Mouse (Mus musculus) kidney, adult 10 weeks (tissue): ENCODE measurements around the gene Vtn. TPM values are rescaled to one million over a fixed set of nuclear protein-coding genes. Genes with fewer than 3 reads are reported as not detected.

Source experiments
- polyA plus RNA-seq: library from polyadenylated mRNA; stranded (reverse); fragments of 350-450 nt; fragmentation: Illumina TruSeq; extraction: RNeasy Lipid Tissue Mini Kit (QIAGEN cat#74804); gene quantifications from one replicate; pipeline ENCODE4 v1.2.3, GENCODE M21; 2014; ENCODE audit warnings: low read depth, low replicate concordance

Gene Vtn
- not detected for polyA plus RNA-seq

DNA sequence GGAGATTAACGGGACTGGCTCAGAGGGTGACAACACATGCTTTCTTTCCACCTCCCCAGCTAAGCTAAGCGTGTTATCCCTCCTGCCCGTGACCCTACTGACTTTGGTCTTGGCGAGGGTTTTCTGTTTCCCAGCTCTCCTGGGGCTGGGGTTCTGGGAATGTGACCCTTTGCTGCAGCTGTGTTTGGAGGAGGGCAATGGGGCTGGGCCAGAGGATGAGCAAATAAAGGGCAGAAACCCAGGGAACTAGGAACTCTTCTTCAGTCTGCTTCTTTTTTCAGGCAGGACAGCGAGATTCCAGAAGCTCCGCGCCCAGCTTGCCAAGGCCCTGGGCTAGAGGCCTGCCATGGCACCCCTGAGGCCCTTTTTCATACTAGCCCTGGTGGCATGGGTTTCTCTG is at the start of gene Vtn:
Vtn (plus strand) TSS at position 88 of the 400 bp plus-strand sequence.

GRCm38 (mm10) chr11:78465568-78466180 is 33.2 kb upstream of the Vtn start, which contains the start of gene Slc46a1:
Gene Slc46a1 (plus strand): TSS chr11:78465697.

DNA sequence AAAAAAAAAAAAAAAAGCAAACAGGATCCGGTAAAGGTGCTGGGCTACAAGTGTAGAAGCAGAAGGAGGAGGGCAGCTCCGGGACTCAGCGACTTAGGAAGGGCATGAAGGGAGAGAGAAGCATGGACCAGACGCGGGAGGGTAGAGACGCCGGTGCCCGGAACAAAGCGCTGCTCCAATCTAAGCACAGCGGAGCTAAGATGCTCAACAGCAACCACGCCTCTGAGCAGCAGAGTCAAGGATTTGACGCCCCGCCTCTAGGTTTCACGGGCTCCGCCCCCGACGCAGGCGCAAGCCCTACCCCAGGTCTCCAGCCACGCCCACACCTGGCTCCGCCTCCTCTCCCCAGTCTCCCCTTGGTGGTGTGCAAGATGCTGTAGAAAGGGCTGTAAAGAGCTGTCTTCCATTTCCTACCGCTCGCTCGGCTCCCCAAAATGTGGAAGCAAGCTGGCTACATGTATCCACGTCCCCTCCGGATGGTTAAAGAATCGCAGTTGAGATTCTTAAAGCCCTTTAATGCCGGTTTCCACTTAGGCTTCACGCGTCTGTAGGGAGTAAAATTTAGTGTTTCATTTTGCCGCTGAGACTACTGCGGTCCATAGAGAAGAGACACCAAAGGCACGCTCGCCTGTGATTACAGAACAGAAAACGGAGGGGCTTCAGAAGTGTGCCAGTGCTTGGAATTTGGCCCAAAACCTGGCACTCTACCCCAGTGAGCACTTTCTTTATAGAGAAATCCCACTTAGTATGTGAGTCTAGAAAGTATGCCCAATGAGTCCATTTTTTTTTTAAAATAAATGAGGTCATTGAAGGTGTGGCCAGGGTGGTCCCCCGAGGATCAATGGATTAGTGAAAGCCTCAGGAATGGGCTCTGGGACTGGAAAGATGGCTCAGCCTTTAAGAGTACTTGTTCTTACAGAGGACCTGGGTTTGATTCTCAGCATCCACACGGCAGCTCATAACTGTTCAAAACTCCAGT is 1.1 kb upstream of the Vtn start, which contains the start of gene Sarm1:
Sarm1 (minus strand) TSS at position 211 of the 979 bp plus-strand sequence.

GRCm38 (mm10) chr11:78502909-78503650 is 4.2 kb downstream of the Vtn start, which contains the start of gene Sebox:
Gene Sebox (plus strand): TSS chr11:78503447.

DNA sequence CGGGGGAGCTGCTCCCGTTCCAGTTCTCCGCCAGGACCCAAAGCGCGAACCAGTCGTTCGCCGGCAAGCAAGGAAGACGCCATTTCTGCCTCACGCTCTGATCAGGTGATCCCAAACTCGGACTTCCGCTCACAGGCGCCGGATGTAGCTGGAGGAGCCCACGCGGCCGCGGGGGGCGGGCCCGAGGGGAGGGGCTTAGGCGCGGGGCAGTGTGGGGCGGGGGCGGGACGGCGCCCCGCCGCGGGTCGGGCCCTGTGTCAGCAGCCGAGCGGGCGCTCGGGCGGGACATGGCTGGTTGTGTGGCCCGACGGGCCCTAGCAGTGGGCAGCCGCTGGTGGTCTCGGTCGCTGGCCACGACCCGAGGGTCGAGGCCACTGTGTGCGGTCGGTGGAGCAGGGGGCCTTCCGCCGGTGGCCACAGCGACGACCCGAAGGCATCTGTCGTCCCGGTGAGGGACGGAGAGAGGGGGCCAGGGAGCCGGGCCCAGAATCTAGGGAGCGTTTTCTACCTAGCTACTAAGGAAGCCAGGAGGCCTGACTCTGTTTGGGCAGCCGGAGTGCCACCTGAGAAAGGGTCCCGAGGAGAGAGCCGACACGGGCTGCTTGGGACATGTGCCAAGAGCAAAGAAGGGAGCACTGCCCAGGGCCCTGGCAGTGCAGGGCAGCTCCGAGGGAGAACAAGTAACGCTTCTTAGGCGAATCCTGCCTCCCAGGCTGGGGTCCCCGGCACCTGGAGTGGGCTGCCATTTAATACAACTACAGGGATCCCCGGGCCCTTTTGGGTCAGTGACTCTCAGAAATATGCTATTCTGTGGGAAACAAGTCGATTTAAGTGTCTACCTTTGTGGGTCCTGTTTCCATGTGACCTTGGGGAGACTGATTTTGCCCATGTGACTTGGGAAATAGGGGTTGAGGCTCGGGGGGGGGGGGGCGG is 13.4 kb downstream of the Vtn start, which contains the start of the genes Tmem199 and Poldip2:
Tmem199 (minus strand) TSS at position 148 of the 933 bp plus-strand sequence.
Poldip2 (plus strand) TSS at position 169 of the 933 bp plus-strand sequence.

DNA sequence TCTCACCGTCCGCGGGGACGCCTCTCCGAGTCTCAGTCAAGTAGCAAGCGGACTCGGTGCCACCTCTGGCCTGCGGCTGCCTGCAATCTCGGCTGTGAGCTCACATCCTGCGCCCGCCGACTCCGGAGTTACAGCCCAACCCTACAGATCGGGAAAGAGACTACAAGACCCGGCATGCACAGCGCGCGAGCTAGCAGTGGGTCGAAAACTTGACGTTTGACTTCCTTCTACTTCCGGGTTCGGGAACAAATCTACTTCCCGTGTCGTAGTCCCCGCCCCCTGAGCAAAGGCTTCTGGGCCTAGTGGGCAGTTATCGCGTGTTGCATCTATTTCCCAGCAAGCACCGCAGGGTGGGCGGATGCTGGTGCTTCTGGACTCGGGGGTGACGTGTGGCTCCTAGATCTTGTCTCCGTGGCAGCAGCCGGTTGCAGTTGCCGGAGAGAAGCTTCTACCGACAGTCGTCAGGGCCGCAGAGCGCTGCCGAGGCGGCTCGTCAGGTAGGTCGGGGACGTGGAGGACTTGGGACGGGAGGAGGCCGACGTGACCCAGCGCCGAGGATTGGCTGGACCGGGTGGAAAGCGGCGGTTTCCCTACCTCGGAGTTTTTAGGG is 37.3 kb downstream of the Vtn start, which contains the start of the genes Tnfaip1 and Ift20:
Tnfaip1 (minus strand) TSS at position 253 of the 610 bp plus-strand sequence.
Ift20 (plus strand) TSS at position 282 of the 610 bp plus-strand sequence.

GRCm38 (mm10) chr11:78550168-78551058 is 51.5 kb downstream of the Vtn start, which contains the start of gene Tmem97:
Gene Tmem97 (minus strand): TSS chr11:78550777.

Other genes starting within 250 kb of the Vtn start
- 96.7 TPM for gene 2610507B11Rik, start 237.3 kb upstream of the Vtn start, polyA plus RNA-seq
- 0.20 TPM for gene BC030499, start 208.2 kb upstream of the Vtn start, polyA plus RNA-seq
- gene Spag5, start 197.6 kb upstream of the Vtn start, polyA plus RNA-seq: 5.3 TPM
- 13.5 TPM for gene Aldoc, start 176.1 kb upstream of the Vtn start, polyA plus RNA-seq
- gene Pigs, start 170.7 kb upstream of the Vtn start, polyA plus RNA-seq: 2.7 TPM
- gene Unc119, start 155.6 kb upstream of the Vtn start, polyA plus RNA-seq: 0.49 TPM
- gene Foxn1, start 112.5 kb upstream of the Vtn start, polyA plus RNA-seq: not detected
- gene Slc13a2, start 76.9 kb upstream of the Vtn start, polyA plus RNA-seq: 7.2 TPM
- gene Slc46a1, start 33.4 kb upstream of the Vtn start, polyA plus RNA-seq: 1.6 TPM
- gene Sarm1, start 1.3 kb upstream of the Vtn start, polyA plus RNA-seq: not detected
- gene Sebox, start 4.4 kb downstream of the Vtn start, polyA plus RNA-seq: not detected
- 28.8 TPM for gene Tmem199, start 13.1 kb downstream of the Vtn start, polyA plus RNA-seq
- 17.7 TPM for gene Poldip2, start 13.1 kb downstream of the Vtn start, polyA plus RNA-seq
- 25.3 TPM for gene Tnfaip1, start 37.2 kb downstream of the Vtn start, polyA plus RNA-seq
- 26.0 TPM for gene Ift20, start 37.3 kb downstream of the Vtn start, polyA plus RNA-seq
- 19.0 TPM for gene Tmem97, start 51.7 kb downstream of the Vtn start, polyA plus RNA-seq
- gene Nlk, start 198.3 kb downstream of the Vtn start, polyA plus RNA-seq: 46.2 TPM